Mouse (Mus musculus) megakaryocyte progenitor cell, adult 5-6 weeks (primary cell): ENCODE data around the gene Plxnc1. TPM values are rescaled to one million over a fixed set of nuclear protein-coding genes. Genes with fewer than 3 reads are reported as not detected.

Experiments used
- ATAC-seq: replicated peaks from 2 replicates; pipeline ENCODE4 v1.8.0; 2016; ENCODE audit warnings: mild to moderate bottlenecking, moderate TSS enrichment, inconsistent platforms; ENCODE audit not compliant: poor library complexity
- total RNA-seq, 2 experiments: library from RNA; stranded (forward) in 1 of 2; stranded (reverse) in 1 of 2; fragments of 157-497, 149-512 nt in 1 of 2; fragments of 200-1000 nt in 1 of 2; gene quantifications; 2 replicates each; pipeline versions ENCODE4 v1.2.3 to v1.2.4; 2015 to 2017

Plxnc1 gene
- total RNA-seq, 2 experiments from 2014 or later, result 10.6 to 28.8 TPM

DNA sequence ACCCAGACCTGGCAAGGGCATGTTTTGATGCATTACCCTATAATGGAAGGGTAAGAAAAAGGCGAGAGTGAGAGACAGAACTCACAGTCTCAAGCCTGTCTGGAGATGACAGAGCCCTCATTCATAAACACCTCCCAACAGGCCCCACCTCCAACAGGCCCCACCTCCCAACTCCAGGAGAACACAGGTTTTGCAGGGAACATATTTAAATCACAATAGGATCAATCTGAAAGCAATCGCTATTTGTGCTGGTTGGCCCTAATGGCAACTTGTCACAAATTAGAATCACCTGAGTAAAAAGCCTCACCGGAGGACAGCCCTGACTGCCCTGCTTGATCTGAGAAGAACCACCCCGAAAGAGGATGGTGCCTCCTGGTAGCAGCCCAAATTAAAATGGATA lies 54.9 kb downstream of the Plxnc1 start:
- no peak for ATAC-seq

DNA sequence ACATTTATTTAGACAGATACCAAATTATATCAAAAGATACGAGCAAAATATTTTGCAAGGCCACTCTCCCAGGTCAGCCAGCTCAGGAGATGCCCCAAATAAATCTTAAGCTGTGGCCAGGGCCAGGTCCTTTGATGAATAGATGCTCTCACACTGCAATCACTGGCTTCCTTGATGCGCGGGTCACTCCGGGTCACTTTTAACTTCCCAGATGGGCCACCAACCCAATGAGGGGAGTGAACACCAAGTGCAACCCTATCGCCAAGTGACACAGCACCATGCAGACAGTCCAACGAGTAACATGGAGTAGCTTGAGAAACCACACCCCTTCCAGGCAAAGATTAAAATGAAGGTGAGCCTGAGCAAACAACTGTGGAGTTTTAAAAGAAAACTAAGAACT lies 61.4 kb downstream of the Plxnc1 start:
- ATAC-seq, result no peak

- ATAC-seq, result peak; percentile 29; the same call in 1 of the 2 replicates
These were observed 73.1 kb downstream of the Plxnc1 start for GRCm38 (mm10) chr10:94871506-94871905.

DNA sequence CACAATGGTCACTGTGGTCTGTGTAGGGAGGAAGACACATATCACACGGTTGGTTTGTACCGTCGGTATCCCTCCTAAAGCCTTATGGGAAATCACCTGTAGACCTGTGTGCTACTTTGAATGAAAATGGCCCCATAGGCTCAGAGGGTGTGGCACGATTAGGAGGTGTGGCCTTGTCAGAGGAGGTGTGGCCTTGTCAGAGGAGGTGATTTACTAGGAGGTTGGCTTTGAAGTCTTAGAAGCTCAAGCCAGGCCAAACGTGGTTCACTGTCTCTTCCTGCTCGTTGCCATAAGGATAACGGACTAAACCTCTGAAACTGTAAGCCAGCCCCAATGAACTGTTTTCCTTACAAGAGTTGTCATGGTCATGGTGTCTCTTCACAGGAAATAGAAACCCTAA lies 73.5 kb downstream of the Plxnc1 start:
- ATAC-seq, result peak; percentile 46

- no peak for ATAC-seq
These were observed 77.4 kb downstream of the Plxnc1 start for GRCm38 (mm10) chr10:94866995-94867856.

DNA sequence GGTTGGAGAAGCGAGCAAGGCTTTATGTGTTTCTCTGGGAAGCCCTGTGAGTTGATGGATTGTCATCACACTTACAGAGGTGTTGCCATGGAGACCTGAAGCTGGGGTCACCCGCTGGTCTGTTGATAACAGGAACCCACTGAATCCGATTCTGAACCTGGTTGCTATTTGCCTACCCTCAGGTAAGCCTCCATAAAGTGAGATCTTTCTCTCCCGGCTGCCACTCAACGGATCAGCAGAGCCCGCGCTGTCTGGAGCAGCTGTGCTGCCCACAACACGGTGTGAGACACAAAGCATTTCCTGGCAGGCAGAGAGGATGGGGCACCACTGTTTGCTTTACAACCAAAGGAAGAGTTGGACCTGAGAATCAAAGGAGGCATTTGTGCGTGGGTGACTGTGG lies 79.4 kb downstream of the Plxnc1 start:
- ATAC-seq, result no peak

DNA sequence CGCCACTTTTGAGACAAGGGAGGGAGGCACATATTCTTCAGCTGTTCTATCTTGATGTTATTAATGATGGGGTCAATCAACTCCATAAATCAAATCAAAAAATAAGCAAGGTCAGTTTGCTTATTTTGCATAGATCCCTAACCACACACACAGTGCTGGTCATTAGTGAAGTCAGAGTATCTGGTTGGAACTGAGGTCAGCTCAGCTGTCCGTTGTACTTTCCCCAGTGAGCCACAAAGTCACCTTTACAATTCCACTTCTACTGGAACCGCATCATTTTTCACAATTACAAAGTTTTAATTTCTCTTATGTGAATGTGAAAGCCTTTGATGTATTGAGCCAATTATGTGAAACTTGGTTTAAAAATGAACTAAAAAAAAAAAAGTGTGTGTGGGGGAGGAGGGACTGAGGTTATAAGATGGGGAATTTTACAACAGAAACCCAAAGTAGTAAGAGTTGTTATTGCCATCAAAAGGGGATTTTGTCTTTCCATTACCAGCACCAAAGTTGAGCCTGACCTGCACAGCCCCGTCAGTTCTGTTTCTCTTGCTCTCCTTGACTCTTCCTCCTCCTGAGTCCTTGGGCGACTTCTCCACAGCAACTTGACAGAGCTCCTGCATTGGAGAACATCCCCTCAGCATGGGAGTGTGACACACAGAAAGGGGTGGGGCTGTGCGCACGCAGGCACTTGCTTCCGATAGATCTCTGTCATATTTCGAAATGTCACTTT lies 80.3 kb downstream of the Plxnc1 start:
- ATAC-seq, result no peak

GRCm38 (mm10) chr10:94863251-94863650 lies 81.4 kb downstream of the Plxnc1 start:
- ATAC-seq, result no peak

DNA sequence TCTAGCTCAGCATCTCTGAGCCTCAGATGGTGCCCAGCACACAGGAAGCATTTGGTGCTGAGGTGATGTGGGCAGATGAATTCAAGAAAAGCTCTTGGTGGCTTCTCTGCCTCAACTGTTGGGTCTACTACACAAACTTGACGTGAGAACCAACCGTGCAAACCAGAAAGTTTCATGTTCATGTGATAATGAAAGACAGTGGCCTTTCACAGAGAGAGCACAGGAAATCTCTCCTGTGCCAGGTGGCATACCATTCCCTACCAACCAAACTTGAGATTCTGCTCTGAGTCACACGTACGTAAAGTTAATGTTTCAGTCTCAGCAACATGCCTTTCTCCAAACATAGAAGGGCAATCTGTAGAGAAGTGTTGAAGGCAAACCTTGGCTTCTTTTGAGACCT lies 83.8 kb downstream of the Plxnc1 start:
- no peak for ATAC-seq

GRCm38 (mm10) chr10:94858277-94859033 lies 86.2 kb downstream of the Plxnc1 start:
- ATAC-seq, result peak; percentile 88

GRCm38 (mm10) chr10:94850565-94850964 lies 94.1 kb downstream of the Plxnc1 start:
- no peak for ATAC-seq

GRCm38 (mm10) chr10:94849930-94850329 lies 94.7 kb downstream of the Plxnc1 start:
- peak; percentile 51 for ATAC-seq

- no peak for ATAC-seq
These were observed 95.3 kb downstream of the Plxnc1 start for GRCm38 (mm10) chr10:94849360-94849759.

GRCm38 (mm10) chr10:94848344-94848743 lies 96.3 kb downstream of the Plxnc1 start:
- peak; percentile 36; the same call in 1 of the 2 replicates for ATAC-seq

DNA sequence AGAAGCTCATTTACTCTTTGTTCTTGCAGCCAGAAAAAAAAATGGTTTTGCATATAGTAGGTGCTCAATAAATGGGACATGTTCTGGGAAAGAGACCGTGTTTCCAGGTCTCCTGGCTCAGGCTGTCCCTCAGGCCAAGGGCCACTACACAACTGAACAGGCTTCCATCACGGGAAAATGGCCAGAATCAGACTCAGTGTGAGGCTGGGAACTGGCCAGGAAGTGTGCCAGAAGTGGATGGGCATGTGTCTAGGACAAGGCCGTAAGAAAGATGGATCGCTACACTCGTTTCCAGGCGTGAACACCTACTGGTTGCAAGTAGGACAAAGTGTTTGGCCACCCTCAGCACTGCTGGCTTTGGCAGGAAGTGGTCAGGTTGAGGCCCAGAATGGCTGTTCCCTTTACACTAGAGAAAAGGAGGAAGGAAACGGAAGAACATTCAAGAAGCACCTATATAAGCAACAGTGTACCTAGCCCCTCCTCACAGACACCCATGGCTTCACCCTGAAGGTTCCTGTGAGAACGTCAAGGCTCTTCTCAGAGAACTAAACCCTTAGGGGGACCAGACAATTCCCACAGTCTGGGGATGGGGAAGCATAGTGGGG lies 98.0 kb downstream of the Plxnc1 start:
- ATAC-seq, result peak; percentile 61

DNA sequence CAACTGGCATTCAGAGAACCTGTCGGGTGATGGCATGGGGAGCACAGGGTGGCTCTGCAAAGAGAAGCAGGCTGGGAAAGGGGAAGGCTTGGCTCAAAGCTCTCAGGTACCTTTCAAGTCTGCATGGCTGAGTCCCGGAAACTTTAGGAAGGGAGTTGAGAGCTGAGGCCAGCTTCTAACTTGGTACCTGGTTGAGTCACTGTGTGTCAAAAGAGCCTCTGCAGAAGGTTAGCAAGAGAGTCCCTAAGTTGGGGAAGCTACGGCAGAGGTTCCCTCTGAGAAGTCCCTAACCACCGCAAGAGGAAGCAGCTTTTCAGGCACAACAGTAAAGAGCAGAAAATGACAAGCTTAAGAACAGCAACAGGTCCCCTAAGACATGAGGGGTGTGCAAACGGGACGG lies 99.9 kb downstream of the Plxnc1 start:
- peak; percentile 46 for ATAC-seq

GRCm38 (mm10) chr10:94835874-94836273 lies 108.8 kb downstream of the Plxnc1 start:
- no peak for ATAC-seq

GRCm38 (mm10) chr10:94829407-94829806 lies 115.2 kb downstream of the Plxnc1 start:
- ATAC-seq, result peak; percentile 68

DNA sequence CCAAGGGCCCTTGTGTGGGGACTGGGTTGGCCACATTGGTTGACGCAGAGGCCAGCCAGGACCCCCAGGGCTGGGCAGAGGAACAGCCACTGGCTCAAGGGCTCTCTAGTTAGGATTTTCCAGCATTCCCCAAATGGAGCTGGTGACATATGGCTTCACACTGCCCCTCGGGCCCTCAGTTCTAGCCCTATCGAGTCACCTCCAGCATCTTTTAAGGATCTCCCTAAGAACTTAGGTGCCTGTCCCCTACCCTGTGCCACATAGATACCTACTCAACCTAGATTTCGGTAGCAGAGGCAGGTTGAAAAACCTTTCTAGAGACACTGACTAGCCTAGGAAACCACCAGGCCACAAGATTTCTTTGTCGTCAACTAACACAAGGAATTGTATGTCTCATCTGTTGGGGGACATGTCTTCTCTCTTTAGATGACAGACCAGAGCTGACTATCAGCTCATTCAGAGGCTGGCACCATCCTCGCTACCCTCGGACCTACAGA lies 115.9 kb downstream of the Plxnc1 start:
- no peak for ATAC-seq

DNA sequence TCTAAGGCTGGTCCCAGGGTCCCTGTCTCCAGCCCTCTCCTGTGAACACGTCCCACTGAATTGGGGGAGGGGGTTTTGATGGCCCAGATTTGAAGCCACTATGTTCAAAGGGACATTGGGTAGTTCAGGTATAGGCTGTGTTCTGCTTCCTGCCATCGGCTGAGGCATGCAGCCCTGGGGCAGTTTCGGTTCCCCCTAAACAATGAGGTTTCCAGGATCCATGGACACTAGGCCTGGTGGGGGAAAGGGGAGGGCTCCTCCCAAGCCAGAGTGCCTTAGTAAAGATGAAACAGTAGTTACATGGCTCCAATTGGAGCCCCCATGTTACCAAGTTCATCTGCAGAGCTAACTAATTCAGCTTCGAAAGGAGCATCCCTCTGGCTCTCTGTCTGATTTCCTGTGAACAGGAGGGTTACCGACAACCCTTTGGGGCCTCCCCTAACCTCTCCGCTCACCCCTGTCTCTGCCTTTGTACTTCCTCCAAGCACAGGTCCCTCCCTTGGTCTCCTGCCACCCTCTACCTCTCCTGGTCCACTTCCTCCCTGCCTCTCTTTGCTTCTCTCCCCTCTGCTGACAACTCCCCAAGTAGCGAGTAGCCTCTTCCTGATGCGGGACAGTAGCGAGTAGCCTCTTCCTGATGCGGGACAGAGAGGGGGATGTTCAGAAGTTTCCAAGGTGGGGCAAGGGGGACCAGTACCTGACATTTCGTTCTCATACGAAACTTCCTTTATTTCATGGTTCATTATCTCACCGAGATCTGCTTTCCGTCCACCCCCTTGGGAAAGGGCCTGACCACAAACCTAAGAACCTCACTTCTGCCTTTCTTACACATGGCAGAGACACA lies 116.5 kb downstream of the Plxnc1 start:
- peak; percentile 72 for ATAC-seq
